Mouse (Mus musculus) gastrocnemius, postnatal 10 days (tissue): Measurements from ENCODE around the gene B4galt2. TPM values are rescaled to one million over a fixed set of nuclear protein-coding genes. Genes with fewer than 3 reads are reported as not detected.

Source experiments
- DNase-seq: peaks from one replicate; pipeline ENCODE4 v3.0.0; 2021; ENCODE audit warnings: mixed read lengths
- total RNA-seq, 2 experiments: library from RNA; stranded (reverse); gene quantifications; 2 replicates each; pipeline ENCODE4 v1.2.3; 2021

Gene B4galt2
- total RNA-seq, 2 experiments from 2014 or later, result 12.3 to 15.0 TPM

DNA sequence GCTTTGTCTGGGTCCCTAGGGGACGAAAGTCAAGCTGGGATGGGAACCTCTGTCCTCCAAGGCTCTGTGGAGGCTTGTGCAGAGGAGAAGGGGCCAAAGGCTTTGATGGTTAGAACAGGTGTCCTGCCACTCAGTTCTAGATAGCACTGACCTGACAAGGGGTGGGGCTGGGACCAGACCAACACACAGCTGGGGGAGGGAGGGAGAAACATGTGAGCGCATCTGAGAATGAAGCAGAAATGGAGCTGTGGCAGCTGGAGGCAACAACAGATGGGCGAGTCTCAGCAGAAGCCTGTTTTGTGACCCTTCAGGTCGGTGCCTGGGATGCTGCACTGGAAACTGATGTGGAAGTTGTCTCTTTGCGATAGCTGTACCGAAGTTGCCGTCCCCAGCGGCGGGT lies 14.0 kb downstream of the B4galt2 start:
- no peak for DNase-seq

DNA sequence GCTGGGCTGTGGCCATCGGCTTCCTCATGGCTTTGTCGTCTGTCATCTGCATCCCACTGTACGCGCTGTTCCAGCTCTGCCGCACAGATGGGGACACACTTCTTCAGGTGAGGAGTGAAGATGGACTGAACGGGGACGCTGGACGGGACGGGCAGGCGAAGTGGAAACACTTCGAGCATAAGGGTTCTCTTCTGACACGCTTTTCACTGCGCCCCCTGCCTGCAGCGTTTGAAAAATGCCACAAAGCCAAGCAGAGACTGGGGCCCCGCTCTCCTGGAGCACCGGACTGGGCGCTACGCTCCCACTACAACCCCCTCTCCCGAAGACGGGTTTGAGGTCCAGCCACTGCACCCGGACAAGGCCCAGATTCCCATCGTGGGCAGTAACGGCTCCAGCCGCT lies 15.5 kb downstream of the B4galt2 start:
- peak; percentile 70 for DNase-seq

DNA sequence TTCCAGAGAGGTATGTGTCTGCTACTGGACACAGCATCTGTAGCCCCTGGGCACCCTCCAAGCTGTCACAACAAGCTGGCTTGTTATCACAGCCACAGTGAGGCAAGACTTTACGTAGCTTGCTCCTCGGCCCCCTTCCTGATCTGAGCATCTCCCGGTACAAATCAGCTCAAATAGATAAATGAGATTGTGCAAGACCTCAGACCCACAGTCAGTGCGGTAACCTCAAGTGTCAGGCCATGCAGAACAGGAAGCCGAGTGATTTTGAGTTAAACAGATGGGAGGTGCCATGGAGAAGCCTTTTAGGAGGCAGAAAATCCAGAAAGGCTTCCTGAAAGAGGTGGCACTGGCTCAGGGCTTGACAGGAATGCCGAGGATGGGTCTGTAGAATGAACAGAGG lies 16.3 kb downstream of the B4galt2 start:
- DNase-seq, result no peak

DNA sequence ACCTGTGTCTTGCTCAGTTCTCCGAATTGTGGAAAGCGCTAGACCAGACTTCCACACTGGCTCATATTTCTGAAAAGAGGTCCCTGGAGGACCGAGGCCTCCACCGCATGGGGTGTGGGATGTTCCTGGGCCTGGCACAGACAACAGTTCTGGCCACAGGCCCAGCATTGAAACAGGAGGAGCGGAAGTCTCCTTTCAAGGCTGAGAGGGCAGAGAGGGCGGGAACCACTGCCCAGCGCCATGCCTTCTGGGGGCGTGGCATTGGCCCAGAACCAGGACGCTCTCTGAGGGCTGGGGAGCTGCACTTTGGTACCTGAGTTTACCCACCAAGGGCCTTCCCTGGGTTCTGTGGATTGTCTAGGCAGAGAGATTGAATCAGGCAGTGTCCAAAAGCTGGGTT lies 17.2 kb downstream of the B4galt2 start:
- peak; percentile 75 for DNase-seq

DNA sequence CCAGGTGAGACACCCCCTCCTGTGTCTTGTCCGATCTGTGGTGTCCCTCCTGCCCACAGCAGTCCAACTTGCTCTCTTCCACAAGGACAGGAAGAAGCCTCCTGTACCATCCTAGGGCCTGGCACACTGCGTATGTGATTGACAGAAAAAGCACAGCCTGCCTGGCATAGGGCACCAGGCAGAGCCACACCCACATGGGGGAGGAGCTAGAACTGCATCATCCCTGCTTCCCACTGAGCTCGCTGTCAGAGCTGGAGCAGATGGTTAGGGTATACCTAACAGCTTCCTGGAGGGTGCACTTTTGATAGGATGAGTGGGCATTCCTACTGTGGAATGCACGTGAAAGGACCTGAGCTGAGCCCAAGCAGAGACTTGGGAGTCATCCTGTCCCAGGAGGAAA lies 20.5 kb downstream of the B4galt2 start:
- no peak for DNase-seq

DNA sequence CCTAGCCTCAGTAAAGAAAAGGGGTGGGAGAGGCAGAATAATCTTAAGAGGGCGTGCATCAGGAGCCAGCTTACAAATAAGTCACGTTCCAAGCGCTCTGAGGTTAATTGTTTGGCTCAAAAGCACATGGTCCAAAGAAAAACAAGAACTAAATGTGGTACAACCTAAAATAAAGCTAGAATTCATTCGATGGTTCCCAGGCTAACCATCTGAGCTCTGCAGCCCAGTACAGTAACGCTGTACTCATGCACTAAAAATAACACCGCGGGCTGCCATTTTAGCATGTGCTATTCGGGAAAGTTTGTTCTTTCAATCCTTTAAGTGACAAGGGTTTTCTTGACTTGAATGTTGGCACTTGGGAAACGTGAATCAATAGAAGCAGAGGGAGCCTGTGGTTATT lies 22.7 kb downstream of the B4galt2 start:
- no peak for DNase-seq

DNA sequence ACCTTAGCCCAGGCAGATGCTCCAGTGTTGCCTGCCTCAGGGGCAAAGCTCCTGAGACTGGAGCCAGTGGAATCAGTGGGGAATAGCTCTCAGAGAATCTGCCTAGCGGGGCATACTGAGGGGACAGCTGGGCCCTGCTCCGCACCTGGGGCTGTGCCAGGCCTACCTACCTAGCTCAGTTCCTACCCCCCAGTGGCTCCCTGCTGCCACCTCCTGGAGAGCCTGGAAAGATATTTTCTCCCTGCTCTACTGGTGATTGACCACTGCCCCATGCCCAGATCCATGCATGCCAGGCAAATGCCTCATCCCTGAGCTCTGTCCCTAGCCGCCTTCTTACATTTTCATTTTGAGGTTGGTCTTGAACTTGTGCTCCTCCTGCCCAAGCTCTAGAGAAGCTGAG lies 24.5 kb downstream of the B4galt2 start:
- DNase-seq, result peak; percentile 81

DNA sequence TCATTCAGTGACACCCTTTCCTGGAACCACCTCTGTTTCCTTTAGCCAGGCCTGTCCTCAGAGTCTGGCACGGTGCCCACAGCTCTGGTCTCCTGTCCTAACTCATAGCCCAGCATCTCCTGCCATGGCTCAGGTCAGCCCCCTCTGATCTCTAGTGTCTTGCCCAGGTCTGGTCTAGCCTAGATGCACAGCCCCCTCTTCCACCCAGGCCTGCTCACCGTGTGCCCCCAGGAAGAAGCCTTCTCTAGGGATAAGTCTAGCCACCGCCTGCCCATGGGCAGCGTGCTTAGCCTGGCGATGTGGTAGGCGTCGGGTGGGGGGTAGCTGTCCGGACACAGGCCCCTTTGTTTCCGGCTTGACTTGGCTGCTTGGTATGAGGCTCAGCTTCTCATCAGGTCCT lies 28.1 kb downstream of the B4galt2 start:
- DNase-seq, result no peak

DNA sequence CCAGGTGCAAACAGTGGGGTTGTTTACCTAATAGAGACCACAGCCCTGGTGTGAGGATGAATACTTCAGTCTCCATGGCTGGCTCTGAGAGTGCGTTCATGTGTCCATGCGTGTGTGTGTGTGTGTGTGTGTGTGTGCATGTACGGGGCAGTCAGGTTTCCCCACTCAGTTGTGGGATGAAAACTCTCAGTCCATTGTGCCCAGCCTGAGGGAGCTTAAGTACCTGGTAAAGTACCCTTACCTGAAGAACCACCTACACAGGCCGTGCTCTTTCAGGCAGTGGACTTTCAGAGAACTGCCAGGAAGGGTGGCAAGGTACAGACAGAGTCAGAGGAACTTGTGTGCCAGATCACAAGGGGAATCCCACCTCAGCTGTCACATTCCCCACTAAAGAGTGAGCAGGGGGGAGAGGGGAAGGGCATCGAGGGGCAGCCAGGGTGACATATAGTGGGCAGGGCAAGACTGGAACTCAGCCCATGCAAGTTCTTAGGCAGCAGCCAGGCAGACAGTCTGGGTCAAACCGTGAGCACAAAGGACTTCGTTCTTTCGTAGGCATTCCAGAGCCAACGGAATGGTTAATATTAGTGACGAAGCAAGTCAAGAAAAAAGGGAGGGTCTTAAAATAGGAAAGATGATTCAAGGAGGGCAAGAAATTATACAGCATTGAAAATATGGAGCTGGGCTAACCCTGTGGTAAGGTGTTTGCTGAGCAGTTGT lies 31.0 kb downstream of the B4galt2 start:
- DNase-seq, result no peak

DNA sequence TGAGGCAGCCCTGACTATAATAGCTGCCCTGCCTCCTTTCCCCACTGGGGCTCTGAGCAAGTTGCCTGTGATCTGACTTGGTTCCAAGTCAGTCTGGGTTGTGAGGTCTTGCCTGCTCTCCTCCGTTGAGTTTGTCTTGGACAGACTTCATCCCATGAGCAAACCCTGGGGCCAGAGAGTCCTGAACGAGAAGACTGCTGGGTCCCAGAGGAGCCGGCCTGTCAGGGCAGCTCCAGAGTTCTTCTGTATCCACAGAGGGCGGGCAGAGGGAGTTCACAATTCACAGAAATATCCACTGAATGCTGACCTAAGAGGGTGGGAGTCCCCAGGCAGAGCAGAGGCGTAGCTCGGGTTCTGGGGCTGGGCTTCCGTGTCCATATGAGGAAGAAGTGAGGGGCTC lies 32.4 kb downstream of the B4galt2 start:
- DNase-seq, result no peak

DNA sequence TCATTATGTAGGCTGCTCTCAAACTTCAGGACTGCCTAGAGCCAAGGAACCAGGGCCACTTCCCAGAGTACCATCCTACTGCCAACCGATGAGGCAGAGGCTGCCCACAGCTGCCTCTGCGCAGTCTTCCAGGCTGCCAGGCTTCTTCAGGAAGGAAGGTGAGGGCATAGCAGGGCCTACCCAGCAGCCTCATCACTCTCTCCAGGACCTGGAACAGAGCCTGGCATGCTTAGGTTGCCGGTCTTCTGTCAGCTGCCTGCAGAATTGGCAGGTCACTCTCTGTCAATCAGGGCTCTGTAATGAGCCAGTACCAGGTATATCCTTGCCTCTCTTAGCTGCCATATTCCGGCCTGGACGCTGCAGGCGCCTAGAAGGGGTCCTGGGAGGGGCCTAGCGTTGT lies 33.1 kb downstream of the B4galt2 start:
- DNase-seq, result no peak

DNA sequence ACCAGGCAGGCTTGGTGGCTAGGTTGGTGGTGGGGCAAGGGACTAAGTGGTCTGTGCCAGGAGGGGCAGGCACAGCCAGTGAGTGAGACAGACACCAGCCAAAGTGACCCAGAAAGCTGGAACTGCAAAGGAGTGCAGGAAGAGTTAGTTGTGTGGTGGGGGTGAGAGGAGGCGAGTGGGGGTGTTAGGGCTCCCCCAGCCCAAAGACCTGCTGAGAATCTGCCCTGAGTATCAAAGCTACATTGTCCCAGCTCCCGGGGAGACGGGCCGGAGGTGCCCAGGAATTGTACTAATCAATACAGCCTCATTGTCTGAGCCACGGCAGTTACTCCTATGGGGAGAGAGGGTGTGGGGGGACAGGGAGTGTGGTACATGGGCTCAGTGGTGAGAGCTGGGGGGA lies 33.8 kb downstream of the B4galt2 start:
- no peak for DNase-seq

DNA sequence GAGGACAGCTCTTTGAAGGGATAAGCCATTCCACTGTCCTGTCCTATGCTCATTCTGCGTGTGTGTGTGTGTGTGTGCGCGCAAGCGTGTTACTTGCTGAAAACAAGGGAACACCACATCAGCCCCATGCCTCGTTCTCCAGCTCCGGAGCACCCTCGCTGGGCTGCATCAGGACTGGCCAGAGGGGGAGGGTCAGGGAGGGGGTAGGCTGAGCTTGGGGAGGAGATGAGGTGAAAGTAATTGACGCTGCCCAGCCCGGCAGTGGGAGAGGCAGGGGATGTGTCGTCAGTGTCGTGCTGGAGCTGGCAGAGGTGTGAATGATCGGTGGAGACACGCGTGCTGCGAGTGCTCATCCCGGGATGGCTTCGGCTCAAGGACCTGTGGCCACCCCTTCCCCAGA lies 34.2 kb downstream of the B4galt2 start:
- DNase-seq, result no peak

DNA sequence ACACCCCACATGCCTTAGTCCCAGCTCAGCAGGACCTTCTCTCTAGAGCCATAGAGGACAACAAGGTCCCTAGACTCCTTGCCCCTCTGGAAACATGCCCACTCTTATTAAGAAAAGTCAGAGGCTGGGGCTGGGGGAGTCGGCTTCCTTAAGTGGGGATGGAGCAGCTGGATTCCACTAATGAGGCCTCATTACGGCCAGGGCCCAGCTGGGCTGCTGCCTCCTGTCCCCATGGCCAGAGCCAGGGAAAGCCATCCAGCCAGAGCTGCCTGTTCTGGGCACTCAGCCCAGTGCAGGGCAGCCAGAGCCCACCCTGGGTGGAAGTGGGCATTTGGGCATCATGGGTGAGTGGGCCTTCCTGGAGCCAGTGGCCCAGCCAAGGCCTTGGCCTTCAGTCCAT lies 36.3 kb downstream of the B4galt2 start:
- DNase-seq, result no peak

DNA sequence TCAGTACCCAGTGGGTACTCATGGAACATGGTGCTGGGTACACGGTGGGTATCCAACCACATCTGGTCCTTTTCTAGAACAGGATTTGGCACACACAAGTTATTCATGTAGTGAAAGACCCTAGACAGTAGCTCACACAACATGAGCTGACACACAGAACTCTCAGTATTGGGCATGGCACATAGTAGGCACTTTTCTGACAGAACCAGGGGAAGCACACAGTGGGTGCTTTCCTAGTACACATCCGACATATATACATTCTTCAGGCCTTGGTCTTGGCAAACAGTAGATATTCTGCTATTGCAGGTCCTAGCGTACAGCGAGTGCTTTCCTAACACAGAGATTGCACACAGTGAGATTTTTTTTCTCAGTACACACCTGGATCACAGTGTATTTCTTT lies 37.0 kb downstream of the B4galt2 start:
- DNase-seq, result no peak

DNA sequence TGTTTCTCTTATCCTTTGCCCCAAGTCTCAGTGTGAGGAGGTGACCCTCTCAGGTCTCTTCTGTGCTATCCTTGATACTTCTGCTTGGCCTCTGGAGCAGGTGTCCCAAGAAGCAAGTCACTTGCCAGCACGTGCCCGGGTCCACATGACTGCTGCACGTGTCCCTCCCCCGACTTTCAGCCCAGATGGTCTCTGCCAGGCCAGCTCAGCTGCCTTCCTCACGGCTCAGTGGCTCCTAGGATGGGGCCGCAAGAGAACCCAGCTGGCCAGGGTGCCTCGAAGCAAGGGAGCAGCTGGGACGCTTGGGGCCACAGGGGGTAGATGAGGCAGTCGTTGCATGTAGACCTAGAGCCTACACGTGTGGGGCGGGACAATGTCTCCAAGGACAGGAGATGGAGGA lies 38.0 kb downstream of the B4galt2 start:
- DNase-seq, result no peak

DNA sequence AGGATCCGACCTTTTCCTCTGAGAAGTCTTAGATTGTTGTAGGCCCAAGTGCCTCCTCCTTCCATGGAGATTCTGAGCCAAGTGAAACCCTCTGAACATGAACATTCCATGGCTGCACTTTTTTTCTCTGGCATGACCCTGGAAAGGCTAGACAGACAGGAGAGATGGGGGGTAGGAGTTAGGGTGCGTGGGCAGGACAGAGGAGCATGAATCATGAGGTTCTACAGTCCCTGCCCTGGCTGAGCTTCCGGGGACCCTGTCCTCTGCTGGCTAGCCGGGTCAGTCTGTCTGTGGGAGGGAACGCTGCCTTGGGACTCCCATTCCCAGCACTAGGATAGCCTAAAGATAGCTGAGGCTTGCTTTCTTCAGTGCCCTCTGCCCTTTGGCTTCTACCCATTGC lies 38.8 kb downstream of the B4galt2 start:
- no peak for DNase-seq

DNA sequence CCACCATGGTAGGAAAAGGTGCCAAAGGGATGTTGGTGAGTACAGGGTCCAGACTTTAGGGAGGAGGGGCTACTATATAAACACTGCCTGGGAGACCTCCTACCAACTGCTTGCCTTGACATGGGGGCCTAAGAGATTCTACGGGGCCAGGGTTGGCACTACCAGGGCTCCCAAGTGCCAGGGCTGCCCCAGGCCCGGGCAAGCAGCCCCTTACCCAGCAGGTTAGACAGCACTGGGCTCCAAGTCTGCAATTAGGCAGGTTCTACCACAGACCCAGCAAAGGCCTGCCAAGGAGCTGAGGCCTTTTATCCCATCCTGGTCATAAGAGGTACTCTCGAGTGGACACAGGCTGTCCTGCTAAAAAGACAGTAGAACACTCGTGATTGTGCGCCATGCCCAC lies 40.2 kb downstream of the B4galt2 start:
- no peak for DNase-seq

DNA sequence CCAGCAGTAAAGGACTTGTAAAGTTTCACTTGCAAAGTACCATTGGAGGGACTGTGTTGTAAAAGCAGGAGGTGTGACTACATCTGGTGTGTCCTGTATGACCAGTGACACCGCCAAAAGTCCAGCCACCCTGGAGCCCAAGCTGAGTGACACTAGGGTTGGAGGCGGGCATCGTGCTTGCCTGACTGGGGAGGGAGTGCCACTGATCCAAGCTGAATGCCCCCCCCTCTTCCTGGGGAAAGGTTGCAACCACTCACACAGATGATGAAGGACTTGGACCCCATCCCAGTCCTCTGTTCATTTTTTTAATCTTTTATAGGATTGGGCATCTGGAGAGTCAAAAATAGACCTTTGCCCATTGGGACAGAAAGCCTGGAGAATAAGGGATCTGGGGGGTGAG lies 41.7 kb downstream of the B4galt2 start:
- no peak for DNase-seq

DNA sequence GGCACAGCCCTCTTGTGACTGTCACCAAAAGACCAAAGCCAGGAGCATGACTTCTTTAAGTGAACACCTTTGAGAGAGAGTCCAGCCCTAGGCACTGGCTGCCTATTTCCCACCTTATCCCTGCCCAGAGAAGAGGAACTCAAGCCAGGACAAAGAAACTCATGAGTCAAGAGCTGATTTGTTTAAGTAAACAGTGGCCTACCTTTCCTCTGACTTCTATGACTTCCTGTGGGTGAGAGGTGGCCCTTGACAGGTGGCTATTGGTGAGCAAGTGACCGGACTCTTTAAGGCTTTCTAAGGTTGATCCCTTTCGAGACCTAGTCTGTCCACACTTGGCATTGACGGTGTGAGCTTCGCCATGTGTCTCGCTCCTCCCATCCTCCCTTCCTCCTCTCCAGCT lies 42.5 kb downstream of the B4galt2 start:
- no peak for DNase-seq

DNA sequence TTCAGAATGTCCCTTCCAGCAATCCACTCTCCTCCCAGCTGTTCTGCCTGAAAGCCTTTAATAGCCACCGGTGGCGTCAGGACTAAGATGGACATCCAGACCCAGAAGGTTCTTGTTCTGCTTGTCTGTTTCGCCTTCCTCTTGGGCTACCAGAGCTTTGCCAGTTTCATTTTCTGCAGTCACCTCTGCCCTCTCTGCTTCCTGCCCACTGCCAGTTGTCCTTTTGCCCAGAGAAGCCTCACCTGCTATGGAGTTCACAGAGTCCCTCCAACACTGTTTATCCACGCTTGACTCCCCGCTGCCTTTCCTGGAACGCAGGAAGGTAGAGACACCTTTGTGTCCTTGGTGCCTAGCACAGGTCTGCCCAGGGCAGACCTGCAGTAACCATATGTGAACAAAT lies 43.9 kb downstream of the B4galt2 start:
- no peak for DNase-seq

DNA sequence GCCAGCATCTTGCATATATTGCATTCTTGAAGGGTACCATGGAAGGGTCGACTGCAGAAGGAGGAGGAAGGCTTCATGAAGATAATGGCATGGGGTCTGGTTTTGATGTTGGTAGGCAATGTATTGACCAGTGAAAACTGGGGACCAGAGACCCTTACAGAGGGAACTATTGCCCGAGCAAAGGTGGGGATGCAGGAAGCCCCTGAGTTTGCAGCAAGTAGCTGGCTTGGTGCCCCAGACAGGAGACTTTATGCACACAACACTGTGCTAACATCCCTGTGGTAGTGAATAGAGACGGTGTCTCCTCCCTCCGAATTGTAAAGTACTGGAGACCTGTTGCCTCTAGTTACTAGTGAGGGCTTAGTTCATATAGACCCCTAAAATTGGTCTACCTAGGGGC lies 46.0 kb downstream of the B4galt2 start:
- DNase-seq, result no peak

DNA sequence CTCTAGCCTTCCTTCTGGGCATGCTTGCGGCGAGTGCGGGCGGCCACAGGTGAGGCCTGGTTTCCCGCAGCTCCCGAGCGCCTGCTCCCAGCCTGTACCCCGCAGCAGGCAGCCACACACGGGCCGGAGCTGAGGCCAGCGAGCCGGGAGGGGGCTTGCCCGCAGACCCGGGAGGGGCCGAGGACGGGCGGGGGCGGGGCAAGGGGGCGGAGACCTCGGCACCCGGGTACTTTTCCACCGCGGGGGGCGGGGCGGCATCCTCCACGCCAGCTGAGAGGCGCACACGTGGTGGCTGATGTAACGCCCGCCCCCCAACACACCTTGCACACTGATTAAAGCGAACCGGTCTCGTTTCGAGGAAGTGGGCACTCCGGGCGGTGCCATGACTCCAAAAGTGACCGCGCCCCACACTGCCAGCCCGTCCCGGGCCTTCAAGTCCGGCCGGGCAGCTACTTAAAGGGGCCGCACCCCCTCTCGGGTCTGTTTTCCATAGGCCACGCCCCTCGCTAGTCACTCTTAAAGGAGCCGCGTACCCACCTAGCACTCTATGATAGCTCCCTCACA lies 47.0 kb downstream of the B4galt2 start:
- DNase-seq, result peak; percentile 84

DNA sequence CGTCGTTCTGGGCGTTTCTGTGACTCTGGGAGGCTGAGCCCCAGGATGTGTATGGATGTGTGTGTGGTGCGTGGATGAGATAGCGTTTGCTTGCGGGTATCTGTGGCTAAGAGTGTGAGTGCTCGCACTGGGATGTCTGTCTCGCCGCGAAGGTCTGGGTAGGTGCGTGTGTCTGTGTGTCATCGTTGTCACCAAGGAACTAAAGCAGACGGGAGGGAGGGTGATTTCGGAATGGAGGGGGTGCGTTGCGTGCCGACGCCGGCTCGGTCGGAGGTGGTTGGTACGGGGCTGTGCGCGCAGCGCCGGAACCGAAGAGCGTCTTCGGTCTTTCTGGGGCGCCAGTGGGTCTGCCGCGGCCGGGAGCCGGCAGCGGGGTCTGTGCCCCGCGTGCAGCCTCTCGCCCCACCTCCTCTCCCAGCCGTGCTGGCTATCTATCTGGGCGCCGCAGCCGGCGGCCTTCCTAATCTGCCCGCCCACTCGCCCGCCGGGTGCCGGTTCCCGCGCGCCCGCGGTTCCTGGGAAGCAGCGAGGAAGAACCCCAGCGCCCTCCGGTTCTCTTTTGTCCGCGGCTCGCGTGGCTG lies 47.7 kb downstream of the B4galt2 start:
- DNase-seq, result peak; percentile 43
